Mouse (Mus musculus): ENCODE measurements at regions not wholly inside any gene's neighbourhood (a gene's known extent, or its start where the extent isn't known, plus 50 kb on each side); places are given as distances from the start of the nearest gene placed in this dataset.
A peak's percentile ranks its signal among the peaks of the same experiment; 100 is the strongest.

DNA sequence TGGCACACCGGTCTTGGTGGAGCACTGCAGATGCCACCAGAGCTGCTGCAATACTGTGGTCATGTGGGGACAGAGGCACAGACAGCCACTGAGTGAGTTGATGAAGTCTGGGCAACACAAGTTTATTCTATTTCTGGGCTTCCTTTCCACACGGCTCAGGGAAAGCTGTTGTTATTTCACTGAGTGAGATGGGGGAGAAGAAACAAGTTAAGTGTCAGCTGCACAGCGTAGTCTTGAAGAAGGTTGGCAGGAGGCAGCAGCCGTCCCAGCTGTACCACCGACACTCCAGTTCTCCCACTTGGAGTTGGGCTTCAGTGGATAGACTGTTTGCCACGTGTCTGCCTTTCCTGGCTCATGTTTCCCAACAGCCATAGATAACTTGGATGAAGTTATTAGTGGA lies 216.8 kb upstream of the Camk1g start:
- Histone ChIP-seq H3K4me2 (no peak overlapping the region), H3K4me1 (peaks cover 30% of the 10 kb centered on the region), H3K27ac (replicated peaks) (no peak overlapping the region), H3K36me3 (no peaks in the 10 kb centered on the region), H3K4me3 (replicated peaks) (no peak overlapping the region), H3K9ac (replicated peaks) (no peak overlapping the region), H3K9me3 (replicated peaks) (no peaks in the 10 kb centered on the region), H3K27me3 (replicated peaks) (no peaks in the 10 kb centered on the region)
- ATAC-seq (ENCODE audit: low FRiP score): no peak
- 76% methylated on average over 6 of the region's 6 CpGs for WGBS

GRCm38 (mm10) chr1:193583791-193584190 lies 213.7 kb upstream of the Camk1g start:
- Histone ChIP-seq H3K36me3 (no peaks in the 10 kb centered on the region), H3K9me3 (replicated peaks) (no peaks in the 10 kb centered on the region), H3K4me1 (peaks cover 13% of the 10 kb centered on the region), H3K27ac (replicated peaks) (no peak overlapping the region), H3K4me3 (replicated peaks) (no peak overlapping the region), H3K27me3 (replicated peaks) (no peaks in the 10 kb centered on the region), H3K4me2 (no peak overlapping the region), H3K9ac (replicated peaks) (no peak overlapping the region)
- ATAC-seq (ENCODE audit: low FRiP score): no peak
- 71% methylated on average over 2 of the region's 2 CpGs for WGBS

- WGBS: 80% methylated on average over 4 of the region's 4 CpGs
- Histone ChIP-seq H3K4me1 (peaks cover 9% of the 10 kb centered on the region), H3K36me3 (no peaks in the 10 kb centered on the region), H3K4me3 (replicated peaks) (no peak overlapping the region), H3K9me3 (replicated peaks) (no peaks in the 10 kb centered on the region), H3K27ac (replicated peaks) (no peak overlapping the region), H3K4me2 (no peak overlapping the region), H3K27me3 (replicated peaks) (no peaks in the 10 kb centered on the region), H3K9ac (replicated peaks) (no peak overlapping the region)
- ATAC-seq (ENCODE audit: low FRiP score): no peak
Measured at GRCm38 (mm10) chr1:193580393-193580792, 210.3 kb upstream of the Camk1g start.

DNA sequence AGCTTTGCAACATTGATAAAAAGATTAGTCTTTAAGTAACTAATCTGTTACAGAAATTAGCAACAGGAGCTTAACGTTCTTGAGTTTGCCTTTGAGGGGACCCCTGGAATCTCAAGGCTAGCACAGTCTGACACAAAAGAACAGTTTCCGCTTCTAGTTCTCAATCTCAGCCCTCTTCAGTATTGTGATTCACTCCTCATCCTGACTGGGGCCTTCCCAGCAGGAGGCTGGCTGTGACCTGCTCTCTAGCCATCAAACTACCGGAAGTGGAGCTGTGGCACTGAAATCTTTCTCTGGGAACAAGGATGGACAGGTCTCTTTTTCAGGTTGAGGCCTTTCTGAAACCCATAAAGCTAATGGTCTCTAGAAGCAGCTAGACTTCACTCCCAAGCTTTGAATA lies 209.6 kb upstream of the Camk1g start:
- no peak overlapping the region for H3K9ac ChIP-seq (replicated peaks)
- H3K27me3 ChIP-seq (replicated peaks): no peaks in the 10 kb centered on the region
- no peak overlapping the region for H3K4me3 ChIP-seq (replicated peaks)
- no peak for ATAC-seq (ENCODE audit: low FRiP score)
- H3K9me3 ChIP-seq (replicated peaks): no peaks in the 10 kb centered on the region
- no peaks in the 10 kb centered on the region for H3K36me3 ChIP-seq
- H3K4me1 ChIP-seq: peaks cover 9% of the 10 kb centered on the region
- no peak overlapping the region for H3K27ac ChIP-seq (replicated peaks)
- 54% methylated on average over 3 of the region's 3 CpGs for WGBS
- no peak overlapping the region for H3K4me2 ChIP-seq

GRCm38 (mm10) chr1:193578661-193579175 lies 208.6 kb upstream of the Camk1g start:
- ATAC-seq (ENCODE audit: low FRiP score): no peak
- H3K9me3 ChIP-seq (replicated peaks): no peaks in the 10 kb centered on the region
- H3K27me3 ChIP-seq (replicated peaks): no peaks in the 10 kb centered on the region
- H3K9ac ChIP-seq (replicated peaks): no peak overlapping the region
- no peaks in the 10 kb centered on the region for H3K36me3 ChIP-seq
- H3K4me2 ChIP-seq: no peak overlapping the region
- H3K27ac ChIP-seq (replicated peaks): no peak overlapping the region
- 83% methylated on average over 2 of the region's 2 CpGs for WGBS
- H3K4me1 ChIP-seq: peaks cover 9% of the 10 kb centered on the region
- H3K4me3 ChIP-seq (replicated peaks): no peak overlapping the region

- H3K9ac ChIP-seq (replicated peaks): no peak overlapping the region
- H3K4me3 ChIP-seq (replicated peaks): no peak overlapping the region
- H3K27me3 ChIP-seq (replicated peaks): no peaks in the 10 kb centered on the region
- no peaks in the 10 kb centered on the region for H3K9me3 ChIP-seq (replicated peaks)
- no peak overlapping the region for H3K27ac ChIP-seq (replicated peaks)
- no peak overlapping the region for H3K4me2 ChIP-seq
- WGBS: 55% methylated on average over 2 of the region's 2 CpGs
- peaks cover 9% of the 10 kb centered on the region for H3K4me1 ChIP-seq
- no peak for ATAC-seq (ENCODE audit: low FRiP score)
- H3K36me3 ChIP-seq: no peaks in the 10 kb centered on the region
Measured at GRCm38 (mm10) chr1:193577821-193578220, 207.7 kb upstream of the Camk1g start.

GRCm38 (mm10) chr1:193575986-193576713 lies 206.1 kb upstream of the Camk1g start:
- ATAC-seq (ENCODE audit: low FRiP score): peak; percentile 94
- Histone ChIP-seq H3K4me2 (no peak overlapping the region), H3K9me3 (replicated peaks) (no peaks in the 10 kb centered on the region), H3K9ac (replicated peaks) (no peak overlapping the region), H3K36me3 (no peaks in the 10 kb centered on the region), H3K4me1 (peaks cover 9% of the 10 kb centered on the region), H3K27ac (replicated peaks) (peak overlapping the region; percentile 39), H3K27me3 (replicated peaks) (no peaks in the 10 kb centered on the region), H3K4me3 (replicated peaks) (no peak overlapping the region)
- 3% methylated on average over 12 of the region's 12 CpGs for WGBS

DNA sequence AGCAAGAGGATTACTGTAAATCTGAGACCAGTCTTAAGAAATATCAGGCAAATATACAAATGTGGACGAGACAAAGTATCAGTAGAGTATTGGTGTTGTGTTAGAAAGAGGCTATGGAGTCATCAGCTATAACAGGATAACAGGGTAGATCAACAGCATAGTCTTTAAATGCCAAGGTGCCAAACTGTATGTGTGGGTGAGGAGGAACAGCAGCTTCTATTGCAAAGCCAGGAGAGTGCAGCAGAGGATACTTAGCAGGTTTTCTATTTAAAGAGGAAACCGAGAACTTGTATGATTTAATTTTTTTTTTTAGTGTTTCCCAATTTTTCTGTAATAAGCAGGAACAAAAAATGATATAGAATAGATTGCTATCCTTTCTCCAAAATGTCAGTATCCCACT lies 202.7 kb upstream of the Camk1g start:
- Histone ChIP-seq H3K27ac (replicated peaks) (no peak overlapping the region), H3K4me2 (no peak overlapping the region), H3K9ac (replicated peaks) (no peak overlapping the region), H3K27me3 (replicated peaks) (no peaks in the 10 kb centered on the region), H3K4me3 (replicated peaks) (no peak overlapping the region), H3K4me1 (peaks cover 21% of the 10 kb centered on the region), H3K9me3 (replicated peaks) (no peaks in the 10 kb centered on the region), H3K36me3 (no peaks in the 10 kb centered on the region)
- 81% methylated on average over 2 of the region's 2 CpGs for WGBS
- ATAC-seq (ENCODE audit: low FRiP score): no peak

DNA sequence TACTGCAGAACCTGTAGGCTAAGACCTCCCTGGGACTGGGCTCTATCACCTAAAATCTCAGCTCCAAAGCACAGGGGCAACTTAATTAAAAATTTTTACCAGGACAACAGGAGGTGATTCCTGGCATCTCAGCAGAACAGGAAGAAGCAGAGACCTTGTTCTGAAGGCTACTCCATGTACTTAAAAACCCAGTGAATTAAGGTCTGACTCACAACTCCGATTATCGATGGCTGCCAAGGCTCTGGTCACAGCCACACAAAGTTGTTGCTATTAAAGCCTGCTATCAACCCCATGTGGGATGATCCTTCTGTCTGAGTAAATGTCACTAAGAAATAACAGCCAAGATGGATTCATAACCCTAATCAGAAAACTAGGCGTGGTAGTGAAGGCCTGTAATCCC lies 202.3 kb upstream of the Camk1g start:
- no peaks in the 10 kb centered on the region for H3K9me3 ChIP-seq (replicated peaks)
- no peak overlapping the region for H3K4me3 ChIP-seq (replicated peaks)
- H3K27ac ChIP-seq (replicated peaks): no peak overlapping the region
- H3K4me2 ChIP-seq: no peak overlapping the region
- WGBS: 92% methylated on average over 3 of the region's 3 CpGs
- H3K4me1 ChIP-seq: peaks cover 21% of the 10 kb centered on the region
- no peak for ATAC-seq (ENCODE audit: low FRiP score)
- H3K36me3 ChIP-seq: no peaks in the 10 kb centered on the region
- H3K27me3 ChIP-seq (replicated peaks): no peaks in the 10 kb centered on the region
- no peak overlapping the region for H3K9ac ChIP-seq (replicated peaks)

GRCm38 (mm10) chr1:193571088-193571487 lies 201.0 kb upstream of the Camk1g start:
- H3K9me3 ChIP-seq (replicated peaks): no peaks in the 10 kb centered on the region
- H3K9ac ChIP-seq (replicated peaks): no peak overlapping the region
- H3K4me2 ChIP-seq: no peak overlapping the region
- no peak for ATAC-seq (ENCODE audit: low FRiP score)
- no peak overlapping the region for H3K4me3 ChIP-seq (replicated peaks)
- H3K27me3 ChIP-seq (replicated peaks): no peaks in the 10 kb centered on the region
- H3K4me1 ChIP-seq: peaks cover 16% of the 10 kb centered on the region
- H3K27ac ChIP-seq (replicated peaks): no peak overlapping the region
- H3K36me3 ChIP-seq: no peaks in the 10 kb centered on the region

GRCm38 (mm10) chr1:193568586-193569174 lies 198.6 kb upstream of the Camk1g start:
- no peak for ATAC-seq (ENCODE audit: low FRiP score)
- Histone ChIP-seq H3K4me3 (replicated peaks) (no peak overlapping the region), H3K4me2 (no peak overlapping the region), H3K36me3 (no peaks in the 10 kb centered on the region), H3K9me3 (replicated peaks) (no peaks in the 10 kb centered on the region), H3K9ac (replicated peaks) (no peak overlapping the region), H3K4me1 (peaks cover 14% of the 10 kb centered on the region; the same call in 1 of the 2 replicates), H3K27me3 (replicated peaks) (no peaks in the 10 kb centered on the region), H3K27ac (replicated peaks) (no peak overlapping the region)
- 50% methylated on average over 4 of the region's 4 CpGs for WGBS

- Histone ChIP-seq H3K27ac (replicated peaks) (no peak overlapping the region), H3K9ac (replicated peaks) (no peak overlapping the region), H3K4me3 (replicated peaks) (no peak overlapping the region), H3K4me2 (no peak overlapping the region), H3K27me3 (replicated peaks) (no peaks in the 10 kb centered on the region), H3K36me3 (no peaks in the 10 kb centered on the region), H3K9me3 (replicated peaks) (no peaks in the 10 kb centered on the region), H3K4me1 (peaks cover 14% of the 10 kb centered on the region; the same call in 1 of the 2 replicates)
- ATAC-seq (ENCODE audit: low FRiP score): no peak
- 59% methylated on average over 1 of the region's 1 CpGs for WGBS
Measured at GRCm38 (mm10) chr1:193567217-193567616, 197.1 kb upstream of the Camk1g start.
